Comparison of ENCODE assay signal across 29 mouse cellular contexts in the genomic region with DNA sequence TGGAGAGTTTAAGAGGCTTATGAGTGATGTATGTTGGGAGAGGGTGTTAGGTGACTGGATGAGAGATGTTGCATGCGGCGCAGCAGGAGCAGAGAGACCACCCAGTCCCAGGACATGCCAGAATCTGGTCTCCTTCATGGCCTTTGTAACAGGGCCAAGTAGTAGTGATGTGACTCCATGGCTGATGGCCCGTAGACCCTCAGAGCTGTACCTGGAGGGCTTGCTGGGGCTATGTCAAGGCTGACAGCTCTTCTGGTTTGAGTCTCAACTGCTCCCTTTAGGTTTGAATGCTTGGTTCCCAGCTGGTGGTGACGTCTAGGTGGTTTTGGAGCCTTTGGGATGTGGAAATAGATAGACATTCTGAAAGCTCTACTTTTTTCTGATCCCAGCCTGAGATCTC. TPM values are rescaled to one million over a fixed set of nuclear protein-coding genes. Genes with fewer than 3 reads are reported as not detected.
DNase-seq lines count a peak whose midpoint lies in the region; TF ChIP-seq lines count a peak whose summit lies in the region.
"Had no signal": no experiment of that assay in that cellular context is flagged by ENCODE, and none has a peak within 500 bp of the region (broad histone marks: within the 10 kb centered on the region; RNA-seq: fewer than 3 reads in every experiment).

No protein-coding gene starts in this region.

- H3K79me2 ChIP-seq in heart, adult 2 months (replicated peaks; ENCODE audit: control insufficient read depth, insufficient read depth, low read length), result no peaks in the 10 kb centered on the region

- DNase-seq in gastrocnemius, adult 2 months, result no peak
- DNase-seq in gastrocnemius, postnatal 4 days (ENCODE audit: low spot score in 2 of 2), result no peak
- peak; percentile 66 for DNase-seq in heart, embryonic 10.5 days (ENCODE audit: low spot score)
- no peak for DNase-seq in heart, adult 2 months
- no peak for DNase-seq in left cerebral cortex, adult 2 months (ENCODE audit: extremely low spot score in 1 of 2, low spot score in 2 of 2)
- DNase-seq in left cerebral cortex, postnatal 36 days (ENCODE audit: low spot score in 2 of 2), result no peak
- no peak for DNase-seq in adrenal gland, adult 8-10 months
- DNase-seq: adrenal gland, postnatal 10 days; adrenal gland, postnatal 25 days; B cell, adult 2 months; cerebellum, adult 11-12 months; cerebellum, adult 2 months; cerebellum, adult 9-10 months; cerebellum, postnatal 10 days; cerebellum, postnatal 25 days; embryo, embryonic 11 days had no signal

- no peak for TF ChIP-seq CTCF in gastrocnemius, adult 2 months (IDR thresholded peaks at IDR 0.05)
- no peak for TF ChIP-seq CTCF in heart, adult 2 months (IDR thresholded peaks at IDR 0.05)
- TF ChIP-seq CTCF in left cerebral cortex, adult 2 months (IDR thresholded peaks at IDR 0.05), result no peak

- no peaks in the 10 kb centered on the region for H3K27me3 ChIP-seq in heart, embryonic 10.5 days (ENCODE audit: insufficient read depth, poor library complexity, severe bottlenecking)
- H3K27me3 ChIP-seq in heart, adult 2 months (ENCODE audit: control insufficient read depth, insufficient read depth, low read length), result no peaks in the 10 kb centered on the region
- H3K27me3 ChIP-seq: CH12.LX; embryonic facial prominence, embryonic 13.5 days; embryonic facial prominence, embryonic 15.5 days; forebrain, embryonic 12.5 days; Patski had no signal

- 86% methylated on average over 4 of the region's 4 CpGs for WGBS in heart, embryonic 10.5 days
- WGBS in heart, adult 2 months, result 92% methylated on average over 4 of the region's 4 CpGs

- no peaks in the 10 kb centered on the region for H3K36me3 ChIP-seq in heart, embryonic 10.5 days
- no peaks in the 10 kb centered on the region for H3K36me3 ChIP-seq in heart, adult 2 months (ENCODE audit: control insufficient read depth, insufficient read depth, low read length)
- H3K36me3 ChIP-seq: embryonic facial prominence, embryonic 13.5 days; embryonic facial prominence, embryonic 15.5 days; forebrain, embryonic 10.5 days; forebrain, embryonic 12.5 days; G1E had no signal

- H3K4me3 ChIP-seq in gastrocnemius, adult 2 months, result no peak overlapping the region
- H3K4me3 ChIP-seq in heart, embryonic 10.5 days, result no peak overlapping the region
- no peak overlapping the region for H3K4me3 ChIP-seq in heart, adult 2 months
- H3K4me3 ChIP-seq in left cerebral cortex, adult 2 months, result no peak overlapping the region
- H3K4me3 ChIP-seq: embryonic facial prominence, embryonic 13.5 days; embryonic facial prominence, embryonic 15.5 days; erythroblast, embryonic 14.5 days; forebrain, embryonic 10.5 days; forebrain, embryonic 12.5 days had no signal

- H3K9ac ChIP-seq in heart, adult 2 months (ENCODE audit: low read depth, low read length), result no peak overlapping the region
- H3K9ac ChIP-seq: embryonic facial prominence, embryonic 13.5 days; embryonic facial prominence, embryonic 15.5 days; forebrain, embryonic 12.5 days had no signal

- no peak for TF ChIP-seq EP300 in heart, adult 2 months (IDR thresholded peaks at IDR 0.05; ENCODE audit: insufficient read depth, low read depth, low read length)

- H3K4me1 ChIP-seq in heart, embryonic 10.5 days, result peaks cover 20% of the 10 kb centered on the region
- no peaks in the 10 kb centered on the region for H3K4me1 ChIP-seq in heart, adult 2 months (ENCODE audit: control insufficient read depth, insufficient read depth, low read length)
- H3K4me1 ChIP-seq: embryonic facial prominence, embryonic 13.5 days; embryonic facial prominence, embryonic 15.5 days; forebrain, embryonic 10.5 days; forebrain, embryonic 12.5 days had no signal

- H3K27ac ChIP-seq in gastrocnemius, adult 2 months, result peak overlapping the region; percentile 85
- H3K27ac ChIP-seq in heart, embryonic 10.5 days, result no peak overlapping the region
- H3K27ac ChIP-seq in heart, adult 2 months, result no peak overlapping the region
- peak overlapping the region; percentile 69 for H3K27ac ChIP-seq in left cerebral cortex, adult 2 months
- H3K27ac ChIP-seq: embryonic facial prominence, embryonic 13.5 days; embryonic facial prominence, embryonic 15.5 days; forebrain, embryonic 10.5 days; forebrain, embryonic 12.5 days had no signal

- intact Hi-C loops in gastrocnemius, adult 2 months (cut with DNase I), result no loop called here
- intact Hi-C loops in heart, adult 2 months (cut with DNase I), result no loop called here
- intact Hi-C loops in left cerebral cortex, adult 2 months (cut with DNase I), result no loop called here
- intact Hi-C loops in left cerebral cortex, postnatal 36 days (cut with DNase I), result no loop called here

- H3K9me3 ChIP-seq in heart, embryonic 10.5 days, result no peaks in the 10 kb centered on the region
- H3K9me3 ChIP-seq: embryonic facial prominence, embryonic 13.5 days; embryonic facial prominence, embryonic 15.5 days; forebrain, embryonic 12.5 days had no signal

- no peak for TF ChIP-seq POLR2A in heart, adult 2 months (IDR thresholded peaks at IDR 0.05; ENCODE audit: insufficient read depth, low read depth, low read length)

RNA-seq across cellular contexts. Expression of gene Dupd1, which starts 15.6 kb away (rescaled TPM):
- total RNA-seq in gastrocnemius, adult 2 months (2021), result 10 to 100 TPM; 33.6 to 58.6 TPM
- 10 to 100 TPM; 21.4 to 27.1 TPM for total RNA-seq in gastrocnemius, postnatal 4 days (2021)
- 0.12 and 0.15 TPM in 2 replicates for polyA plus RNA-seq in heart, embryonic 10.5 days (2016; fragmentation: Nextera tagmentation; extraction: Ambion mirVana)
- not detected for total RNA-seq in heart, adult 2 months (2021)
- 0.12 TPM in 1 of 2 replicates, not detected in the other for polyA plus RNA-seq in heart, adult 2 months (2012; rRNA removed)
- total RNA-seq in left cerebral cortex, adult 2 months (2021), result not detected
- total RNA-seq in left cerebral cortex, postnatal 36 days (2021), result under 1 TPM in 1 of 2 experiments, not detected in 1; 0.37 TPM
- total RNA-seq in adrenal gland, adult 8-10 months (2022), result 1 to 10 TPM in 2 of 4 experiments, under 1 TPM in 1, not detected in 1; 0.74 to 1.3 (median 1.3) TPM
- total RNA-seq: CH12.LX, G1E had no signal
- polyA plus RNA-seq: activated CD4-positive, CD25-positive, alpha-beta regulatory T cell, adult 4 months; CD4-positive, CD25-positive, alpha-beta regulatory T cell, adult 4 months; cerebellum, adult 2 months; embryonic facial prominence, embryonic 15.5 days; forebrain, embryonic 10.5 days; forebrain, embryonic 12.5 days; forebrain, embryonic 14.5 days; G1E; Patski had no signal

RNA-seq across cellular contexts. Expression of gene Samd8, which starts 20.4 kb away (rescaled TPM):
- total RNA-seq in gastrocnemius, adult 2 months (2021), result 10 to 100 TPM; 57.3 to 63.4 TPM
- total RNA-seq in gastrocnemius, postnatal 4 days (2021), result 10 to 100 TPM; 22.4 to 22.8 TPM
- 9.9 and 11.6 TPM in 2 replicates for polyA plus RNA-seq in heart, embryonic 10.5 days (2016; fragmentation: Nextera tagmentation; extraction: Ambion mirVana)
- total RNA-seq in heart, adult 2 months (2021), result 10 to 100 TPM; 28.8 to 31.6 TPM
- polyA plus RNA-seq in heart, adult 2 months (2012; rRNA removed), result 10.1 and 18.6 TPM in 2 replicates
- 10 to 100 TPM; 75.1 to 79.7 TPM for total RNA-seq in left cerebral cortex, adult 2 months (2021)
- 10 to 100 TPM; 80.4 TPM for total RNA-seq in left cerebral cortex, postnatal 36 days (2021)
- 10 to 100 TPM; 51.8 to 77.2 (median 64.6) TPM for total RNA-seq in adrenal gland, adult 8-10 months (2022)

RNA-seq across cellular contexts. Expression of gene Dusp13, which starts 21.0 kb away (rescaled TPM):
- 100 to 1,000 TPM; 194 to 238 TPM for total RNA-seq in gastrocnemius, adult 2 months (2021)
- total RNA-seq in gastrocnemius, postnatal 4 days (2021), result 10 to 100 TPM; 15.0 to 15.6 TPM
- 0.10 TPM in 1 of 2 replicates, not detected in the other for polyA plus RNA-seq in heart, embryonic 10.5 days (2016; fragmentation: Nextera tagmentation; extraction: Ambion mirVana)
- total RNA-seq in heart, adult 2 months (2021), result under 1 TPM; 0.48 to 0.70 TPM
- polyA plus RNA-seq in heart, adult 2 months (2012; rRNA removed), result 0.45 and 1.2 TPM in 2 replicates
- total RNA-seq in left cerebral cortex, adult 2 months (2021), result not detected
- not detected for total RNA-seq in left cerebral cortex, postnatal 36 days (2021)
- under 1 TPM; 0.44 to 0.86 (median 0.56) TPM for total RNA-seq in adrenal gland, adult 8-10 months (2022)
- total RNA-seq: adrenal gland, postnatal 25 days; CH12.LX had no signal
- polyA plus RNA-seq: activated CD4-positive, CD25-positive, alpha-beta regulatory T cell, adult 4 months; CD4-positive, CD25-positive, alpha-beta regulatory T cell, adult 4 months; embryonic facial prominence, embryonic 11.5 days; erythroblast, embryonic 14.5 days; forebrain, embryonic 10.5 days; forebrain, embryonic 12.5 days; forebrain, embryonic 14.5 days; forebrain, embryonic 16.5 days; G1E had no signal

Comparison
In these comparisons a context has a peak if more than half of its experiments do, and no peak if none do; other contexts are left out.
1. RNA of gene Dusp13, which starts 21.0 kb away (total RNA-seq): 194 to 238 TPM in gastrocnemius, adult 2 months; 15.0 to 15.6 TPM in gastrocnemius, postnatal 4 days, 0.48 to 0.70 TPM in heart, adult 2 months, 0.44 to 0.86 TPM in adrenal gland, adult 8-10 months, not detected in left cerebral cortex, postnatal 36 days and not detected in left cerebral cortex, adult 2 months; every median in the first group is over 10 times any median in the second.
2. H3K27ac ChIP-seq: peak in gastrocnemius, adult 2 months (single experiment) and left cerebral cortex, adult 2 months (single experiment); none in heart, embryonic 10.5 days (single experiment) and heart, adult 2 months (single experiment).
3. RNA of gene Dupd1, which starts 15.6 kb away (total RNA-seq): 33.6 to 58.6 TPM in gastrocnemius, adult 2 months and 21.4 to 27.1 TPM in gastrocnemius, postnatal 4 days; 0.74 to 1.3 TPM in adrenal gland, adult 8-10 months, 0.37 TPM in left cerebral cortex, postnatal 36 days, not detected in left cerebral cortex, adult 2 months and not detected in heart, adult 2 months; every median in the first group is over 4 times any median in the second.